Mouse (Mus musculus): ENCODE measurements at regions not wholly inside any gene's neighbourhood (a gene's known extent, or its start where the extent isn't known, plus 50 kb on each side); places are given as distances from the start of the nearest gene placed in this dataset.

- no peak for DNase-seq (ENCODE audit: low read depth)
These were observed 186.8 kb downstream of the Katnal1 start for GRCm38 (mm10) chr5:148742158-148742835.

- no peak for DNase-seq (ENCODE audit: low read depth)
These were observed 187.7 kb downstream of the Katnal1 start for GRCm38 (mm10) chr5:148741267-148742004.

DNA sequence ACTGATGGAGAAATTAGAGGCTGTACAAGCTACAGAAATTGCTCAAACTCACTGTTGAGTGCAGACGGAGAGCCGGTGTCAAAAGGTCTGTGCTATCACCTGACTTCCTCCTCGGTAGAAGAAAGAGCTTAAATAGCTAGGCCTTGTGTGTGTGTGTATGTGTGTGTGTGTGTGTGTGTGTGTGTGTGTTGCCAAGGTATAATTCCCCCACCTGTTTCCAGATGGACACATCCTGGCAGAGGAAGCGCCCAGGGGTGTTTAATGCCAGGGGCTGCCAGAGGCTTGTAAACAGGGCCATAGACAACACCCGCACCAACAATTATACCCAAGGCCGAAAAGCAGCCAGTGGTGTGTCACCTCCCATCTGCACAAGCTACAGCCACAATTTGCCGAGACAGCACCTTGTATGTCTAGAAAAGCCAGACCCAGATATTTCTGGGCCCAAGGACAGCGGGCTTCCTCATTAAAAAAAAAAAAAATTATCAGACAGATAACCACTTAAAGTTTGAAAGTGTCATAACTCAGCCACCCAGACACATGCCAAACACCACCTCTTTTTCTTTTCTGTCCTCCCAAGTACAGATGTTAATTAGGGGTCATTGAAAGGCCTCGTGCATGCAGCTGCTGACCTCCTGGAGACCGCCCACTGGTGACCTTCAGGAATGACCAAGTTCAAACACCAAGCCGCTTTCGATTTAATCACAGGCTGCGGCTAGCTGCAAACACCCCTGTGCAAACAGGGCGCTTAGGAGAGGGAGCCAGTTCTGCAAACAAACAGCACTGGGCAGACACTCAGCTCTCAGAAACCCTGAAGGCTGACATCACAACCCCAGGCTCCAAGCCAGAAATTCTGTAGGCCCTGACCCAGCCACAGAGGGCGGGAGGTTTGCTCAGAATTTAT, 188.0 kb upstream of the Ubl3 start:
- no peak for DNase-seq (ENCODE audit: low read depth)

- no peak for DNase-seq (ENCODE audit: low read depth)
These were observed 187.1 kb upstream of the Ubl3 start for GRCm38 (mm10) chr5:148739672-148740071.

DNA sequence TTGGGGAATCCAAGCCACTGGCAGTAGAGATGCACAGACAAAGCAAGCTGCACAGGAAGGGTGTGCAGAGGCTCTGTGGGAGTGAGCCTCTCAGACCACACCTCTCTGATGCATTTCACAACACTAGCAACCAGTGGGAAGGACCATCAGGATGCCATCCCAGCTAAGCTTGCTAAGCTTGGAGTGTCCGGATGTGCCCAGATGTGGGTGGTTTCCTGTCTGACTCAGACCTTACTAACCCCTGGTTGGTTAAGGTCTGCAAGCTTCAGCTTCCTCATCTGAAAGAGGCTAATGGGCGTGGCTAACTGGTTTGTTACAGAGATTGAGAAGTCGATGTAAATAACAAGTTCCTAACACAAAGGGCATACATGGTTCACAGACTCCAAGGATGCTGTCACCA, 186.6 kb upstream of the Ubl3 start:
- no peak for DNase-seq (ENCODE audit: low read depth)

DNA sequence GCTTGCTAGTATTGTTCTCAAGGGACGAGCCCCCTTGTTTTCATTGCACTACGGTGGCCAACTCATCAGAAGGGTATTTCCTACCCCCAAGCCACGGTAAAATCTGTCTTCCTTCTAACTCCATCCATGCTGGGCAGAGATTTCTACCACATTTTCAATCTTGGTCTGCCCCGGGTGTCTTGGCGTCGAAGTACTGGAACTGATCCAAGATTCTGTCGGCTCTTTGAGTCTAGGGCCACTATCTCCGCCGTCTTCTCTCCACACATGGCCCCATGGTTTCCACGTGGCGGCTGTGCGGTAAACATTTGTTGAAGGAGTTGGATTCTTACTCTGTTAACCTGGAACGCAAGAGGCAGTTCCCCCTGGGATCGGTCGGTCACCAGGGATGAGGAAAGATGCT, 177.0 kb upstream of the Ubl3 start:
- no peak for DNase-seq (ENCODE audit: low read depth)

GRCm38 (mm10) chr5:148728492-148728891, 175.9 kb upstream of the Ubl3 start:
- DNase-seq (ENCODE audit: low read depth): no peak

DNA sequence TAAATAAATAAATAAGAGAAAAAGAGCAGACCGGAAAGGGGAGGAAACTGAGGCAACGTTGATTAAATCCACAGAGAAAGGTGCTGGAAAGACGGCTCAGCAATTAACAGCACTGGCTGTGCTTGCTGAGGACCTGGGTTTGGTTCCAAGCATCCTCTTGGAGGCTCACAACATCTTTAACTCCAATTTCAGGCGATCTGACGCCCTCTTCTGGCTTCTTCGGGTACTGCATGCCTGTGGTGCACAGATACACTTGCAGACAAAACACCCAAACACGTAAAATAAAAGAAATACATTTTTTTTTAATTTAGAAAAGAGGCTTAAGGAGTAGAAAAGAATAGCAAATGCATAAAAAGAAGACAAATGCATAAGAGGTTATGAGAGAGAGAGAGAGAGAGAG, 173.9 kb upstream of the Ubl3 start:
- no peak for DNase-seq (ENCODE audit: low read depth)

DNA sequence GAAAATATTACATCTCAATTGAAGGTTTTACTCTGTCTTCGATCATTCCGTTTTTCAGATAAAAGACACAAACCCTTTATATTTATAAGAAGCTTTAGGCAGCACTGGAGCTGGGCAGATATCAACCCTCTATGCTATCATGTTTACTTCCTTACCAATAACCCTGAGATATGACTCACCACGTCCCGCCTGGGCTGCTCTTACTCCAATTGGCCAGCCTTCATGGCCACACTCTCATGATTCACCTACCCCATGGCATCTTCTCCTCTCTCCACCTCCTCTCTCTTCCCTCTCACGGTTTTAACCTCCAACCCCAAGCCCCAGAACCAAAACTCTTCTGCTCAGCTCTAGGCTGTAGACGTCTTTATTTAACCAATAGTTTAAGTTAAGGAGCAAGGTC, 171.9 kb upstream of the Ubl3 start:
- no peak for DNase-seq (ENCODE audit: low read depth)

- peak; percentile 11 for DNase-seq (ENCODE audit: low read depth)
These were observed 171.2 kb upstream of the Ubl3 start for GRCm38 (mm10) chr5:148723677-148724227.

GRCm38 (mm10) chr5:148720604-148721003, 168.0 kb upstream of the Ubl3 start:
- no peak for DNase-seq (ENCODE audit: low read depth)

DNA sequence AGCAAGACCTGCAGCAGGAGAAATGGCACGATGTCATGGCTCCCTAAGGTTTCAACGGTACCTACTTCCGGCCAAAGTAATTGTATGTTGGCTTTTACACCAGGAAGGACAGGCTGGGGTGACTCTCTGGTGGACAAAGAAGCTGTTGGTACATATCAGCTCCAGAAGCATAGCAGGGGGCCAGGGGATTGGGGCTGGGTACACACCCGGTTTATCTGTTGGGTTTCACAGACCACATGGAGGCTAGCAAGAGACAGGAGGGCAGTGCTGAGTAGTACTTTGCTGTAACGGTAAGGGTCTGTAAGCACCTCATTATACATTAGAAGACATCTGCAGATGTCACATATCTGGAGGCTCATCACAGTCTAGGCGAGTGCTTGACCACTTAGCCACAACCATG, 164.0 kb upstream of the Ubl3 start:
- DNase-seq (ENCODE audit: low read depth): no peak

DNA sequence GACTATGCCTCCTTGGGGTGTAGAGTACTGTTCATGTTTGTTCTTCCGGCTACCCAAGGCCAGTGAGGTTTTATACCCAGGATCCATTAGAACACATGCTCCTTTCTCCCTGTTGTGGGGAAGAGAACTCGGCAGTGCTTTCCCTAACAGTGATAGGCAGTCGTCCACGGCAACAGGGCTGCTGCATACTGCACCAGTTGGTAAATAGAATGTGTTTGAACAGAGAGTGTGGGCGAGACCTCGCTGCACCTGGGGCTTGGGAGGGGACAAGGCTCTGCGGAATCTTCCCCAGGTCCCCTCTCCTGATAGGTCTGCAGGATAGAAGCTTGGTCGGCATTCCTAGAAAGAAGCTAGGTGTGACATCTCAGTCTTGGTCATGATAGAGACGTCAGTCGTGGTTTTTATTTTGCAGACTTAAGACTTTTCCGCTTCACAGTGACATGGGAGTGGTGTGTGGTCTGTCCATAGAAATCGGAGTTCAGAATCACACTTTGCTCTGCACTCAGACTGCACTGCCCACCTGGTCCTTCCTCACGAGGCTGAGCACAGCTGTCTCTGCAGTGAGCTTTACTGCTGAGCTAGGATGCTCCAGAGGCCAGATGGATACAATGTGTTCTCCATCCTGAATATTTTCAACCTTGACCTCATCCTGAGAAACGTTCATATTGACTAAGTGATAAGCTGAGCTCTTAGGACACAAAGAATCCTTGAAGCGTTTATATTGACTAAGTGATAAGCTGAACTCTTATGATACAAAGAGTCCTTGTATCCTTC, 162.8 kb upstream of the Ubl3 start:
- no peak for DNase-seq (ENCODE audit: low read depth)

DNA sequence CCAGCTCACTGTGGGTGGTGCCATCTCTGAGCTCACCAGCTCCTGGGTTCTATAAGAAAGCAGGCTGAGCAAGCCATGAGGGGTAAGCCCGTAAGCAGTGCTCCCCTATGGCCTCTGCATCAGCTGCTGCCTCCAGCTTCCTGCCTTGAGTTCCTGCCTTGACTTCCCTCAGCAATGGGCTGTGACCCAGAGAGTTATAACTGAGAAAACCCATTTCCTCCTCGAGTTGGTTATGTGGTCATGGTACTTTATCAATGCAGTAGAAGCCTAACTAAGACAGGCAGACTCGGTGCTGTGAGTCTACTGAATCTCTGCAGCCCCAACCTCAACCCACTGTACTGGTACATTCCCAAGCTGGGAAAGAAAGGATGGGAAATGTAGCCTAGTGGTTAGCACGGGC, 162.2 kb upstream of the Ubl3 start:
- no peak for DNase-seq (ENCODE audit: low read depth)

GRCm38 (mm10) chr5:148713796-148714195, 161.2 kb upstream of the Ubl3 start:
- no peak for DNase-seq (ENCODE audit: low read depth)

DNA sequence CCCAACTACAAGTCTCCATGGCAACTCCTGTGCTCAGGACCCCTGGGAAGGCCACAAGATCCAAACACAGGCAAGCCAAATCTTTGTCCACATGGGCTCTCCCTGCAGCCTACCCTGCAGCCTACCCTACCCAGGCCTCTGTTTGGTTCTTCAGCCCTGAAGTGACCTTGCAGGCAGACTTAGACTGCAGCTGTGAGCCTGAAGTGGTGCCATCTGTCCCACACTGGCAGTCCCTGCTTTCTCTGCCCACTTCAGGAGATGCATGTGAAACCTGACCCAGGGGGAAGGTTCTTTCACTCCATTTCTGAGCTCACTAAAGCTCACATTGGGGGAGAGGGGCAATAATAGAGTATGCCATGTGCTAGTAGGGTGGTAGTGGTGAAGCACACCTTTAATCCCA, 160.4 kb upstream of the Ubl3 start:
- no peak for DNase-seq (ENCODE audit: low read depth)

- DNase-seq (ENCODE audit: low read depth): no peak
These were observed 159.0 kb upstream of the Ubl3 start for GRCm38 (mm10) chr5:148711570-148711969.

DNA sequence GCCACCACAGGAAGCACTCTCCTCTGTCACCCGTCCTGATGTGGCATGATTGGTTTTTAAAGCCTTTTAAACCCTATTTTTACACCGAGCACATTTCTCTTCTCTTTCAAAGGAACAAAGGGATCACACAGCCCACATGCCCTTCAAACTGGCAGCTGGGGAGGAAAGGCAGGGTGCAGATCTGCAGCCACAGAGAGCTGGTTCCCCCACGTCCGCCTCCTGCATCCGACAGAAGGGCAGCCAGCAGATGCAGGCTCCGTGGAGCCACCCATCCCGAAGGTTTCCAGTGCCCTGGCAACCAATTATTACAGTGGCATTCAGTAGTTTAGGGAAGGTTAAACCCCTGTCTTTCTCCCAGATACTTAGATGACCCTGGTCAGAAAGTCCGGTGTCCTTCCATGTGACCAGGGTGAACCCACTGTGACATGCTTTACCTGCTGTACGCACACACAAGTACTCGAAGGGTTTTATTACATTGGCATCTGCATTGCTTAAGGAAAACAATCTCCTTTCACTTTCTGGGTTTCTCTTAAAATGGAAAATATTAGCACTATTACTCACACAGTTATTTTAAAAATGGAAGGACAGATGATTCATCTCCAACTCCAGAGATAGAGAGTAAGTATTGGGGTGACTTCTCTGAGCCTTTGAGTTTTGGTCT, 156.7 kb upstream of the Ubl3 start:
- no peak for DNase-seq (ENCODE audit: low read depth)

- DNase-seq (ENCODE audit: low read depth): no peak
These were observed 155.6 kb upstream of the Ubl3 start for GRCm38 (mm10) chr5:148708014-148708741.

- no peak for DNase-seq (ENCODE audit: low read depth)
These were observed 154.7 kb upstream of the Ubl3 start for GRCm38 (mm10) chr5:148707335-148707734.

All from c-Kit-positive CD71-positive TER-119-negative erythroid progenitor cells, embryonic 14.5 days (primary cell).